Mouse (Mus musculus): ENCODE results near the gene H2al2a.
"Not testable (repeated sequence)": the region's sequence is repeated elsewhere in the genome, so short reads cannot be mapped to it uniquely, and the experiment has no call there.

The H2al2a gene

DNA sequence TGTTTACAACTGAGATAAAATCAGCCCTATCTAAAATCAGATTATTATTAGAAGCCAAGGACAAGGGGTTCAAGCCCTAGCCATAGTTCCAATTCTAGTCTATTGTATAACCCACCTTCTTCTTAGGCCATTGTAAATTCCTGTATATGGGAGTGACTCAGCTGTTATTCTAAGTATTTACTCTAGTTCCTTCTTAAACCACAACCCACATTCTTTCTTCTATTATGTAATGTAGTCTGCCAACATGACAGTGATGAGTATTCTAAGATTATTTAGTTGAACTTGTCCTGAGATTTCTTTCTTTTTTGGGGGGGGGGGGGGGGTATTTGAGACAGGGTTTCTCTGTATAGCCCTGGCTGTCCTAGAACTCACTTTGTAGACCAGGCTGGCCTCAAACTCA lies 19.1 kb downstream of the H2al2a start:
- in situ Hi-C loops (cut with MboI, MseI), result not testable (repeated sequence)

DNA sequence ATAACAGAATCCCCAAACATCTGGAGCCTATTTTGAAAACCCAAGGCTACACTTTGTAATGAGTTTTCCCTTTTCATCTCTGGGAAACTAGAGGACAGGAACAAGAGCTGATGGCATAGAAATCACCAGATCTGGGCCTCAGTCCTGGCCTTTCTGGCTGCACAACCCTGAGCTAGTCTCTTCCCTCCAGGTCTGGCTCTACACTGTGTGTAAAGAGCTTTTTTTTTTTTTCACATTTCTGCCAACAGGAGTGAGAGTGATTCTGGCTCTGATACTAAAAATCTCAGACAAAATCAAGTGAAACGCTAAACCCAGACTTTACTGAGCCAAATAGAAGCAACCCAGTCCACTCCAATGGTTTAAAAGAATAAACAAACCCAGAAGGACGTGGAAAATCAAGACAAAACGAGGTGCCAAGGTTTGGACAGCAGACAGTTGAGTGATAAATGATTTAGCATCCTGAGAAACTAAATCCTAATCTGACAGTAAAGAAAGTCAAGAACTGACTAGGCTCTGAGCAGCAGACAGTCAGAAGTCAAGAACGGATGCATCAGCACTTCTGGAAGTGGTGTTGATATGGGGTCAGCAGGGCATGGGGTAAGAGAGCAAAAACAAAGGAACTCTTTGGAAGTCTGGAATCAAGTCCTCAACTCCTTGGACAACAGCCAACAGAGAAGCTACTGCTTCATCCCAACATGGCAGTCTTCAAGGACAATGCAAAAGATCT lies 21.0 kb downstream of the H2al2a start:
- in situ Hi-C loops (cut with MboI, MseI), result no loop called here

DNA sequence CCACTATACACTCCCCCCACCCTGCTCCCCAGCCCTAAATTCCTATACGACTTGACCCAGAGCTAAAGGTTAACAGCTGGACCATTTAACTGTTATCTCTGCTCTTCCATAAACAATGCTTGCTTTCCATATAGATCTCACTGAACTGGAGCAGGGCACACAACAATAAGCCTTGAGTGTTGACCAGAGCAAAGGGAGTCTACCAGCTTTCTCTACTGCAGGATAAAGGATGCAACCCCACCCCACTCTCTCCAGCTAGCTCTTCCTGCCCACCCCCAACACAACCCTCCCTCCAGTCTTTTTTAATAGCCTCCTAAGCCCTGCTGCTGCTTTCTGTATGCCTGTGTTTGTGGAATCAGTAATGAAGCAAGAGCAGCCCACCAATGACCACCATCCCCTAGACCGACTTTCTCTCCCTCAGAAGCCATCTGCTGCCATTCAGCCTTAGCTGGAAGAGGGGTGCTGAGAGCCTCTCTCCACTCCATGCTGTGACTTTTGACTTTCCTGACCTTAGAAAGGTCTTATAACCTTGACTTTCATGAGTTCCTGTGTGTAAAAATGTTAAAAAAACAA lies 22.8 kb downstream of the H2al2a start:
- in situ Hi-C loops (cut with MboI, MseI), result loop anchor here (25.0 kb wide), 1 partner anchor 1788 kb away; no protein-coding TSS in a partner anchor

- in situ Hi-C loops (cut with MboI, MseI), result loop anchor here (25.0 kb wide), 1 partner anchor 1789 kb away; no protein-coding TSS in a partner anchor
Observed at GRCm38 (mm10) chr2:17973246-17973645, 23.5 kb downstream of the H2al2a start.

DNA sequence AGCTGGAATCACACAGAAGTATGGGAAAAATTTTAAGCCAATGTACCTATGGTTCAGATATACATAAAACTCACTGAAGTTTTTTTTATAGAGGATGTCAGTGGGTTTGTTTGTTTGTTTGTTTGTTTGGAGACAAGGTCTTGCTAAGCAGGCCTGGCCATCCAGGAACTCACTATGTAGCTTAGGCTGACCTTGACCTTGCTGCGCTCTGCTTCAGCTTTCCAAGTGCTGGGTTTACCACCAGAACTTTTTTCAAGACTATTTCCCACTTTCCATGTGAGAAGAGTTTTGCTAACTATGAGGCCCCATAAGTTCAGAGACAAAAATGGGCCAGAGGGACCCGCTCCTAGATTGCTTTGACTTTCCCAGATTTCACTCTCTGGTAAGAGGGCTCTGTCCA lies 23.9 kb downstream of the H2al2a start:
- in situ Hi-C loops (cut with MboI, MseI), result loop anchor here (25.0 kb wide), 1 partner anchor 1789 kb away; no protein-coding TSS in a partner anchor

GRCm38 (mm10) chr2:17971407-17971806 lies 25.4 kb downstream of the H2al2a start:
- in situ Hi-C loops (cut with MboI, MseI), result loop anchor here (25.0 kb wide), 1 partner anchor 1791 kb away; no protein-coding TSS in a partner anchor

GRCm38 (mm10) chr2:17970662-17971061 lies 26.1 kb downstream of the H2al2a start:
- in situ Hi-C loops (cut with MboI, MseI), result loop anchor here (25.0 kb wide), 1 partner anchor 1792 kb away; no protein-coding TSS in a partner anchor

DNA sequence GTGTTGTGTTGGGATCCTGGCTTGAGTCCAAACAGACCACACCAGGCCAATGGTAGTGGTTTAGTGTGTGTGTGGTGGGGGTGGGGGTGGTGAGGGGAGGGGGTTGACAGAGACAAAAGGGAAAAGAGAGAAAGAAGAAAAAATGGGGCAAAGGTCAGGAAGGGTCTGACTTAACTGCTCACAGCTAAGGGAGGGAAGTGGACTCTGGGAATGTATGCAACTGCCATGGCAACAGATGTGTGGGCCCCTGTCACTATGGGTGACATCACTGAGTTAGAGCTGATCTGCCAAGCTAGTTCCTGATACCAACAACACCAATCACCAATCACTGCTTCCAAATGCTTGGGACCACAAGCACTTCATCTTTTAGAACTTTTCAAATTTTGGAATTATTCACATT lies 26.6 kb downstream of the H2al2a start:
- in situ Hi-C loops (cut with MboI, MseI), result loop anchor here (25.0 kb wide), 1 partner anchor 1792 kb away; no protein-coding TSS in a partner anchor

GRCm38 (mm10) chr2:17968571-17968970 lies 28.2 kb downstream of the H2al2a start:
- in situ Hi-C loops (cut with MboI, MseI), result loop anchor here (10.0 to 25.0 kb wide), 2 partner anchors 766 to 1794 kb away; no protein-coding TSS in a partner anchor

GRCm38 (mm10) chr2:17968037-17968436 lies 28.7 kb downstream of the H2al2a start:
- in situ Hi-C loops (cut with MboI, MseI), result loop anchor here (10.0 to 25.0 kb wide), 2 partner anchors 767 to 1794 kb away; no protein-coding TSS in a partner anchor

DNA sequence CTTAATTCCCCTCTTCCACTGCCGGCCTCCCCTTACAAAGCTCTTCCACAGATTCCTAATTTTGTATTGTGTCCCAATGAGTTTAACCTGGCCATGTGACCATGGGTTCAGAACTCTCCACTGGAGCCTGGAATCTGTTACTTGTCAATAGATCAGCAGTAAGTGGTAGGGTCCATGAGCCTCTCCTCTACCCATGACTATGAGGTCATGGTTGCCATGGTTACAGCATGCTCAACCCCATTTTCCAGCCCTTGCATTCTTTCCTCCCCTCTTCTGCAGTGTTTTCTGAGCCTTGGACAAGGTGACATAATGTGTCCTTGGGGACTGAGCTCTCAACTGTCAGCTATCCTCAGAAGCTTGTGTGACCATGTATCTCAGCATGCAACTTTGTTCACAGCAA lies 37.3 kb downstream of the H2al2a start:
- in situ Hi-C loops (cut with MboI, MseI), result loop anchor here (5.0 to 25.0 kb wide), 2 partner anchors 53 to 1803 kb away; no protein-coding TSS in a partner anchor

GRCm38 (mm10) chr2:17946875-17947274 lies 49.9 kb downstream of the H2al2a start:
- in situ Hi-C loops (cut with MboI, MseI), result no loop called here

Measured in T-helper 1 cell (primary cell).